Mouse (Mus musculus): ENCODE results near the gene Kat2b.

DNA sequence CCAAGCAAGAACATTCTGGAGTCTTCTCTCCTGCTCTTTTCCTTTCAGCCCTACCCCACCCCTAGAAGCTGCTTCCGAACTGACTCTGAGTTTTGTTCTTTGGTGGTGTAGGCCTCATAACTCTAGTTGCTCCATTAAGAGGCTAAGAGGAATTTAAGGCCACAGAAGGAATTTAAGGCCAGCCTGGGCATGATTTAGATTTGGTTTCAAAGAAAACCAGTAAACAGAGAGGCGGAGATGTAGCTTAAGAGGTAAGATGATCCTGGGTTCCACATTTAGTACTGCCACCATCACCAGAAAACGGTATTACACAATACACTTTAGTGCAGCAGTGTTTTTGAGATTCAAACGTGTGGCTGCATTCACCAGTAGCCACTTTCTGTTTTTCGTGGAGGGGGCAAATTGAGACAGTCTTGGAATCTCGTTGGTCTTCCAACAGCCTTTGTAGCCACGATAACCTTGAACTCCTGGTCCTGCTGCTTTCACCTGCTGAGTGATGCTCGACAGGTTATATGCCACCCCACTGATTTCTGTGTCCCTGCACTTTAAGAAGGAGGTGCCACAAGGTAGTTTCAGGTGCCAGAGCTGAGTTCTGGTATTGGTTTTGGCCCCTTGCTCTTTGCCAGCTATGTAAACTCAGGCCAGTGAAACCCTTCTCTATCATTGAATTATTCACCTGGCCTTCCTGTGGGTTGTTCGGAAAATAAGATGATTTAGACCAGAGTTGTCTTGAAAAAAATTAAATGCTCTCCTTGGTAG lies 21.6 kb downstream of the Kat2b start:
- TF ChIP-seq CTCF (IDR thresholded peaks at IDR 0.05; ENCODE audit: low read depth, low read length): no peak
- TF ChIP-seq POLR2A (IDR thresholded peaks at IDR 0.05; ENCODE audit: extremely low read depth, insufficient read depth, low read length): no peak
